Mouse (Mus musculus): Measurements from ENCODE around the gene Itpka. TPM values are rescaled to one million over a fixed set of nuclear protein-coding genes. Genes with fewer than 3 reads are reported as not detected.

The Itpka gene
- polyA plus RNA-seq, 1 experiment from 2014 or later: 1.4 TPM

Other genes starting within 250 kb of the Itpka start
- gene Exd1, start 194.7 kb upstream of the Itpka start, polyA plus RNA-seq (2016; fragmentation: Nextera tagmentation; extraction: Ambion mirVana): 0.39 and 0.62 TPM in 2 replicates
- gene Chp1, start 194.6 kb upstream of the Itpka start, polyA plus RNA-seq (2016; fragmentation: Nextera tagmentation; extraction: Ambion mirVana): 46.3 and 50.8 TPM in 2 replicates
- gene Nusap1, start 124.0 kb upstream of the Itpka start, polyA plus RNA-seq (2016; fragmentation: Nextera tagmentation; extraction: Ambion mirVana): 102 and 104 TPM in 2 replicates
- 43.7 and 45.4 TPM in 2 replicates for gene Oip5, start 123.9 kb upstream of the Itpka start, polyA plus RNA-seq (2016; fragmentation: Nextera tagmentation; extraction: Ambion mirVana)
- 46.2 TPM in 2 replicates for gene Ndufaf1, start 79.5 kb upstream of the Itpka start, polyA plus RNA-seq (2016; fragmentation: Nextera tagmentation; extraction: Ambion mirVana)
- gene Rtf1, start 67.3 kb upstream of the Itpka start, polyA plus RNA-seq (2016; fragmentation: Nextera tagmentation; extraction: Ambion mirVana): 52.0 and 52.4 TPM in 2 replicates
- 0.11 TPM in 1 of 2 replicates, not detected in the other for gene Ltk, start 18.1 kb downstream of the Itpka start, polyA plus RNA-seq (2016; fragmentation: Nextera tagmentation; extraction: Ambion mirVana)
- 39.8 and 41.0 TPM in 2 replicates for gene Rpap1, start 45.2 kb downstream of the Itpka start, polyA plus RNA-seq (2016; fragmentation: Nextera tagmentation; extraction: Ambion mirVana)
- gene Tyro3, start 55.4 kb downstream of the Itpka start, polyA plus RNA-seq (2016; fragmentation: Nextera tagmentation; extraction: Ambion mirVana): 27.6 and 27.9 TPM in 2 replicates
- 23.5 and 28.2 TPM in 2 replicates for gene Mga, start 154.9 kb downstream of the Itpka start, polyA plus RNA-seq (2016; fragmentation: Nextera tagmentation; extraction: Ambion mirVana)
- 3.3 and 4.4 TPM in 2 replicates for gene Mapkbp1, start 230.4 kb downstream of the Itpka start, polyA plus RNA-seq (2016; fragmentation: Nextera tagmentation; extraction: Ambion mirVana)